Mouse (Mus musculus): ENCODE data around the gene Acbd4.

The Acbd4 gene

DNA sequence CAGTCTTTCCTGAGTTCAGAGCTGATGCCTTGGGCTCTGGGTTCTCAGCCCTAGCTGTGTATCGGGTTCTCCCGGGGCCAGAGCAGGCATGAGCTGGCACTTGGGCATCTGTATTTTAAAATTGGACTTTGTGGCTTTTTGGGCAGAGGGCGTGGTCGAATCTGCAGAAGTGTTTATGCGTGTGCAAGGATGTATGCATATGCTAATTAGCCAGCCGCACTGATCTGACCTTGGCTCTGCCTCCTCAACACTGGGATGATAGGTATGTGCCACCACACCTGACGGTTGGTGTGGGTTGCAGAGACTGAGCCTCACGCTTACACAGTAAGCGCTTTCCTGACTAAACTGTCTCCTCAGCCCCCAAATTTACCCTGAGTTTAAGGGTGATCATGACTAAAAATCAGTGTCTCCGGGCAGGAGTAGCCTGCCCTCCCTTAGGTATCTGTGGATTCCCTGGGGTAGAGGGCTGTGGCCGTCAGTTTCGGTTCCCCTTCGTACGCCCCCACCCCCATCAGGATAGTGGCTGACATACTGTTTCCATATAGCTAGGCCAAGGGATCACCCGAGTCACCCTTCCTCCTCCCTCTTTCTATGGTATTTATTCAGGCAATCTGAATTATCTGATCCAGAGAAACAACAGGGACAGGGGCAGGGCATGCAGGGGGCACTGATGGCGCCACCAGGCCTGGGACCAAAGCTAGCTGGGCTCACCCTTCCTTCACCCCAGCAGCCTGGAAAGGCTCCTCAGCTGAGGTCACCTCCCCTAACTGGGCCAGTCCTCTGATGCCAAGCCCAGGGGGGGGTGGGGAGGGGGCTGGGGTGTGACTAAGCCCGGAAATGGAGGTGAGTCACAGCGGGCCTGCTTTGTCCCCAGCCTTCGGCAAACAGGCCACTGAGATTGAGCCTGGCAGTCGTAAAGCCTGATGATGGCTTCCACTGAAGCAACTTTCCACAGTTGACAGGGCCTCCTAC is 7.3 kb upstream of the Acbd4 start:
- DNase-seq: no peak

DNA sequence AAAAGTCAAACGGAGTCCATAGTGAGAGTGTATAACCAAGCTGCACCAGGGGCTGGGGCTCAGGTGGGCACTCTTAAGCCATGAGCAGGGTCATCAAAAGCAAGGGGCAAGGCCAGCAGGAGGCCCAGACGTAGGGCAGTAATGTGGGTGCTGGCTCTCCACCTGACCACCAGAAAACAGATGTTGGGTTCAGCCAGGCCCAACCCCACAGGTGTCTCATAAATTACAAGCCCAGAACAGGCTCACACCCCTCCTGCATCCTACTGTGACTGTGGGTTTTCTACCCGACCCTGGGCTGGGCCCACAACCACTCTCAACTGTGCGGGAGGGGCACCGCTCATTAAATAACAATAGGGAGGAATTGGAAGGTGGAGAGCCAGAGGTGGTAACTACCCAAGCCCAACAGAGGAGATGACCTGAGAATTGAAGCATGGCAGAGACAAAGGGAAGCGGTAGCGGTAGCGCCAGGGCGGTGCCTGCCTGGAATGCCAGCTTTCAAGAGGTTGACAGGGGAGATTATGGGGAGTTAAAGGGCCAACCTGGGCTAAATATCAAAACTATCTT is 6.3 kb upstream of the Acbd4 start:
- DNase-seq: no peak

DNA sequence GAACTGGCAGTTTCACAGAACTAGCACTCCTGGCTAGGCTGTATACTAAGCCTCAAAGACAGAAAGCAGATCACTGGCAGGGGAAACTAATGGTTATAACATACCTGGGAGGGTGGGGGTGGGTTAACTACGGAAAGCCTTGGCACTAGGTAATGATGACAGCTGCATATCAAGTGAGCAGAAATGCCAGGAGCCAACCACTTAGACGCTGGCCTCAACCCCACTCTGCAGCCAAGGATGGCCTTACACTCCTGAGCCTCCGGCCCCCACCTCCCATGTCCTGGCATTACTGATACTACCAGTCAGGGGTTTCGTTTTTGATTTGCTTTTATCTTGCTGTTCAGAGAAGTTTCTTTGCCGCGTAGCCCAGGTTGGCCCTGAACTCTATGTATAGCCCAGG is 5.7 kb upstream of the Acbd4 start:
- no peak for DNase-seq

DNA sequence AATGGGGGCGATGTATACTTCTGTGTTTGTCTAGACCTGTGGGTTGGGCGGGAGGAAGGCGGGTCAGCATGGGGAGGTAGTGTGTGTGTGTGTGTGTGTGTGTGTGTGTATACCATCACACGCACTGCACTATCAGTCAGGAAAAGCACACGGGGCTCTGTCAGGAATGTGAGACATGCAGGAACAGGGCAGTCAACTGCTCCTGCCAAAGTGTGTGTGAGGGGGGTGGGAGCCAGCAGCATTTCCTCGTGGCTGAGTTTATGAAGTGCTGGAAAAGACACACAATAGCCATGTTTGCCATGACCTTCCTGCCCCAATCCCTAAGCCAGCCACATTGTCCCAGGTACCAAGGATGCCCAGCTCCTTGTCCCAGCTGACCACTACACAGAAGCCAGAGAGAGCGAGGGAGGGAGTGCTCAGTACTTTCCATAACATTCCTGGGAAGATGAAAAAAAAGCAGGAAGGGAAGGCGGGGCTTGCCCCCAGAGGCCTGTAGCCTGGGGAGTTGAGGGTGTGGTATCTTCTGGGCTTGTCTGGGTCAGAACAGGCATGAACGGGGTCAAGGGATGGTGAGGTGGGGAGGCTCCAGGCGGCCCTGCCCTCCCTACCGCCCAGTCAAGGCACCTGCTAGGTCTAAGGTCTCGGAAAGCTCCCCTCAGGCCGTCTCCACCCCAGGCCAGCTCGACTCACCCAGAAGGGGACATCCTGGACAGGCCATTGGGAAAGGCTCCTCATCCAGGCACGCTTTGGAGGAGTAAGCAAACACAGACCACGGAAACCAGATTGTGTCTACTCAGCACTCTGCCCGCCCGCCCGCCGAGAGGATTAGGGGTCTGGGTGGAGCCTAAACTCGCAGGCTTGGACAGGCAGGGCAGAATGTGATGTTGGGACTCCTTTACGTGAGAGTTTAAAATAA is 4.2 kb upstream of the Acbd4 start:
- DNase-seq: no peak

DNA sequence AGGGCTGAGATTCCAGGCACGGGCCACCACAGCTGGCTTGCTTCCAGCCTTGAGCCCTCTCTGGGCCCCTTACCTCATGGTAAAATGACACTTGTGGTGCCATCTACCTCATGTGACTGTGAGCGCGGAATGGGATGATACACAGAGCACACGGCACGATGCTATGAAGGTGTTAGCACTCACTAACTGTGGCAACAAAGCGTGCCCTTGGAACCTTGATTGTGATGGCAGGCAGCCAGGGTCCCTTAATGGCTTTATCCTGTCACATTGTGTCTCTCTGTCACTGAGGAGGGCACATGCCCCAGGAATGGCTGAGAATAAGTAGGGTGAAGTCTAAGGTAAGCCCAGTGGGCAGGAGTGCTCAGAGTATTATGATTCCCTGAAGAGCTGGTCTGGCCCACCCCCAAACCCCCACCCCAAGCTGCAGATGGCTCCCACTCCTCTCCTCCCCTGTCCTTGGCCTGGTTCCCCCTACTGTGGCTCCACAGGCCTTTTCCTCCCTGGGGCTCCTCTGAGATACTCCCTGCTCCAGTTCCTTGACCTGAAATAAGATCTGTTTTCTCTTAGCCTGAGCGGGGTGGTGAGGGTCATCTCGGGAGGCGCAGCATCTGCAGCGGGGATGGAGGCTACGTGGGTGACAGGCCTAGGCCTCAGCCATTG is 2.8 kb upstream of the Acbd4 start:
- DNase-seq: peak; percentile 17

DNA sequence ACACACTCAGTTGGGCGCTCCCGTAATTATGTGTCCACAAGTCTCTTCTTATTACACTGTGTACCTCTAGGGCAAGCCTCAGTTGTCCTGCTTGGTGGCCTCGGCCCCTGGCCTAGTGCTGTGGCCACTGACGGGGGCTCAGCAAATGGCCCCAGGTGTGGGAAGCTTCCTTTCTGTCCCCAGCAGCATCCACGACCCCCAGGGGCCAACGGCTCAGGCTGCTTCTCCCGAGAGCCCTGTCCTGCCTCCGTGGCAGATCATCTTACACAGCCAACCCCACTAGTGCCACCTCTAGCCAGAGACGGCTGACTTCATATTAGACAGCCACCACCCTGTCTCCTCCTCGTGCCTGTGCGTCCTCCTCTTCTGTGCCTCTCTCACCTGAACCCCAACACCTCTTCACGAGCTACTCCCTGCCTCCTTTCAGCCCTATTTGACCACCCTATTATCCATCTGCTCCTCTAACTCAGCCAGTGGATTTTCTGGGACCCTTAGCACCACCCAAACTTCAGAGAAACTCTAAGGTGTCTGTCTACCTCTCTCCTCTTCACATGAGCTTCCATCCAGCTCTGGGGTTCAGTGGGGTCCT is 2.0 kb upstream of the Acbd4 start:
- no peak for DNase-seq

DNA sequence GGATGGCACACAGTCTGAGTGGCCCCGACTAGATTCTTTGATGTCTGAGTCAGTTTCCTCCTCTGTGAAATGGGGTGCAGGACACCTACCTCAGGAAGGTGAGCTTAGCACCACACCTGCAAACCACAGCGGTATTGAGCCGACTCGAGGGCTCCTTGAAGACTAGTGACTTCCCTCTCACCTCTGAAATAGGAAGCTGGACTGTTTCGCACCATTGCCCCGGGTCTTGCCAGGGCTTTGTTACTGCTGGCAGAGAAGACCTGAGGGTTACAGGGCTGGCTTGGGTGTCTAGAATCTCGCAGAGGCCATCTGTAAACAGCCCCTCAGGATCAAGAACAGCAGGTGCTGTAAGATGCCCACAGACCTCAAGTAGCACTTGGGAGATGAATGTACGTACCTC is 1.1 kb upstream of the Acbd4 start:
- DNase-seq: no peak

DNA sequence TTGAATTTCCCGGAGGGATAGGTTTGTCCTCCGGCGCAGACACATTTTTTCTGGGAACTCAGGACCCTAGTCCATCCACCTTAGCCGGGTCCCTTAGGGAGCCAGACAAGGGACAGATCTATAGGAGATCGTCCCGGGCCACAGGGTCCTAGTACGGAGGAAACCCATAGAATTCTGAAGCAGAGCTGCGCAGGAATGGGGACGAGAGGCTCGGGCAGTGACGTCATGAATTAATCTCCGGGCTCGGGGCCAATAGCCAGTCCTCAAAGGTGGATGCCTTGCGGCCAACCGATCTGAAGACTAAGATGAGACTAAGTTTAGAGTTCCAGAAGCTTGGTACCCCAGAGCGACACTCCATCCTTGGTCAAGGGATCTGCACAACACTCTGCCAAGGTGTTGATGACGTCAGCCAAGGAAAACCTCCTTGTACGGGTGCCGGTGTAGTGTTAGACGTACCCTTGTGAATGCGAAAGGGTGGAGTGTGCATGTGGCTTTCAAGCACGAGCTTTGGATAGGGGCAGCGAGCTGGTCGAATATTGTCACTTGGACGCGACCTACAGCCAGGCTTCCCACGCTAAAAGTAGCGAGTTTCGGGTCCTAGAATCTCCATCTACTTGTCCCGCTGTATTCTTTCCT is 502 bp downstream of the Acbd4 start:
- peak; percentile 87 for DNase-seq

DNA sequence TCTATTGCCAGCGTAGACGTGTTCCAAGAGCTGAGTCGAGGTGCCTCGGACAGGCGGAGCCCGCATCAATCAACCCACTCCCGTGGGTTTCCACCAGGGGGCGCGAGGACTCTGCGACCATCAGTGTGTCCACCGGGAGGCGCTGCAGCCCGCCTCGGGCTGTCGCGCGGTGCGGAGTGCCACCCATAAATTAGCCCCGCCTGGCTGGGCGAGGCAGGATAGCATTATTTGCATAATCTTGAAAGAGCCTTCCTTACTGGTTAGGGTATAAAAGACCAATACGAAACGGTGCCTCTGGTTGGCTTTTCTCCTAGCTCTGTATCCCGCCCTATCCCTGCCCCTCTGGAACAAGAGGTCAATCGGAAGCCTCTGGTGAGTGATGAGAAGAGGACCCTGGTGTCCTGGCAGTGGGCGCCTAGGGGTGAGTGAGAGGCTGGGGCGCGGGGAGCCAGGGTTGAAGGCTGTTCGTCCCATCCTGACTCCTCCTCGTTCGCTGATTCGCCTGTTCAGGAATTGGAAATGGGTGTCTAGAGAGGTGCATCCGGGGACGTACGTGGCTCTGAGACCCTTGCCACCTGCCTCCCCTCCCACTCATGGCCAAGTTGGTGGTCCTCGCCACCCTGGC is 1.4 kb downstream of the Acbd4 start:
- peak; percentile 99 for DNase-seq

DNA sequence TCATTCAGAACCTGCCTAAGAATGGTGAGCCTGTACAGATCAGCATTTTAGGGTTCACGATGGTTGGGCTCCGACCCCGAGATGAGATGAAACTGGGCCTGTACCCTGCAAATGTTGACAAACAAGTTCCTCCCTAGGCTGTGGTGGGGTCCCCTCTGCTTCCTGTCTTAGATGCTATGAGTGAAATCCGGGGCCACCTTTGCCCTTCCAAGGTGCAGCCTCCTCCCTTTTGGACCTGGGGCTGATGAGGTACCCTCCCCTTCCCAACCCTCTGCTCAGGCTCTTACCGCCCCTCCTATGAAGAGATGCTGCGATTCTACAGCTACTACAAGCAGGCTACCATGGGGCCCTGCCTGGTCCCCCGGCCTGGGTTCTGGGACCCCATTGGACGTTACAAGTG is 2.1 kb downstream of the Acbd4 start:
- peak; percentile 70 for DNase-seq

DNA sequence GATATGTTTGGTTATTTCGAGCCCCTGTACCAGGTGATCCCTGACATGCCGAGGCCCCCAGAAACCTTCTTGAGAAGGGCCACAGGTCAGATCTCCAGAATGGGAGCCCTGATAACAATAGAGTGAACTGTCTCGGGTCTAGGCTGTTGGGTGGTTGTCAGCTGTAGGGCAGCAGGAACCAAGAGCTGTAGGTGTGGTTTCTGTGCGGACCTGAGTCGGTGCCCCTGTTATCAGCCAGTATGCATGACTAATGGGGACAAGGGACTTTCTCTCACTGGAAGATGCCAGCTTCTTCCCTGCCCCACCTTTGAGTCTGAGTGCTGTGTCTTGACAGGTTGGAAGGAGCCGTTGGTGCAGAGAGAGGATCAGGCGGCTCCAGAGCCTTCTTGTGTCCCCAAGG is 3.0 kb downstream of the Acbd4 start:
- no peak for DNase-seq

DNA sequence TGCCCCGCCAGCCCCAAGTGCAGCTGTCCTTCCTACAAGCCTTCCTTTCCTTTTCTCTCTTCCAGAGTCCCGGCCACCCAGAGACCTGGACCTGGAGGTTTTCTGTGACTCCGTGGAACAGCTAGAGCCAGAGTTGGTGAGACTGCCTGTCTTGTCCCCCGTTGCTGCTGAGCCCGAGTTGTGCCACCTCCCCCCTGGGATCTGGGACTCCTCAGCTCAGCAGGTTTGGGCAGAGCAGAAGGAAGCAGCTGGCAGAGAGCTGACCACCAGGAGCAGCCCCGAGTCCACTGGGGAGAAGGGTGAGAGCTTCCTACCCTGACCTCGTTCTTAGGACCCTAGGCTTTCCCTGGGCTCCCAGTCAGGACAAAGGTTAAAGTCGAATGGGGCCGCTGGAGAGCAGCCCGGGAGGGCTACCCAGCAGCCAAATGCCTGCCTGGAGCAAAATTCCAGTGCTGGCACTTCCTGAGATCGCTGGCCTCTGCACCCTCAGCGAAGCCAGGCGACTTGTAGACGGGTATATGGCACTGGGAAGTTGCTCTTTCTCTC is 3.8 kb downstream of the Acbd4 start:
- peak; percentile 93 for DNase-seq

DNA sequence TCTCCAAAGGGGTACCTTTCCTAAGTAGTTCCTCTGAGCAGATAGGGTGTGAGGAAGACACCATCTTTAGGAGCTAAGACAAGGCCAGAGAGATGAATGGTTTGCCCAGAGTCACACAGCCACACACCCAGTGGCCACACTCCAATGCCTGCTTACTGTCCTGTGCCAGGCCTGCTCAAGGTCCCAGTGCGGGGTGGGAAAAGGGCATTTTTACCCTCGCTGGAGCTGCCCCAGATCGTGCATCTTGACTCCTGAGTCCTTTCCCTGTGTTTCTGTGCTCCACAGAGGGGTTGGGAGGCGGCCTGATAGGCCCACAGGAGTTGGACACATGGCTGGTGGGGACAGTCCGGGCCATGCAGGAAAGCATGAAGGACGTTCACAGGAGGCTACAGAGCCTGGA is 4.3 kb downstream of the Acbd4 start:
- no peak for DNase-seq

DNA sequence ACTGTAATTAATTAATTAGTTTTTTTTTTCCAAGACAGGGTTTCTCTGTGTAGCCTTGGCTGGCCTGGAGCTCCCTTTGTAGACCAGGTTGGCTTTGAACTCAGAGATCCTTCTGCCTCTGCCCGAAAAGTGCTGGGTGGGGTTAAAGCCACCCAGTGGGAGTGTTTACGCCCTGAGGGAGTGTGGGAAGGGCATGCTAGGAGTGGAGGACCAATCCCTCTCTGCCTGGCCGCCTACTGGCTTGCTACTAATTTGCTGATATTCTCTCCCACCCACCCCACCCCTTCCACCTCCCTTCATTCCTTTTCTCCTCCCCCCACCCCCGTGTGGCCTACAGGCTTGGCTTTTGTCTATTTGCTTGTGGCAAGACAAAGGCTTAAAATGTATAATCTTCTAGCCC is 4.9 kb downstream of the Acbd4 start:
- DNase-seq: no peak

DNA sequence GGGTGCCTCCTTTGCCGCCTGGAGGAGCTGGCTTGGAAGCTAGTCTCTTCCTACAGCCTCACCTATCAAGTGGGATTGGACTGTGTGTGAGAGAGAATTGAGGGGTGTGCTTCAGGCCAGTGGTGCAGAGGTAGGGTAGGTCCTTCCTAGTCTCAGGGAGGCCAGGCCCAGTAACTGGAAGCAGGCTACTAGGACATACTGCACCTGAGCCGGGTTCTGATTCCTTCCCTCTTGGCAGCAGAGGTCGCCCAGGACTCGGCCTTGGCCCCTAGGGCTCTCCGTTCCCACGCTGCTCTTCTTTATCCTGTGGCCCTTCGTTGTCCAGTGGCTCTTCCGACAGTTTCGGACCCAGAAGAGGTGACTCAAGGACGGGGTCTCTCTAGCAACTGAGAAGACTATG is 9.8 kb downstream of the Acbd4 start:
- no peak for DNase-seq

DNA sequence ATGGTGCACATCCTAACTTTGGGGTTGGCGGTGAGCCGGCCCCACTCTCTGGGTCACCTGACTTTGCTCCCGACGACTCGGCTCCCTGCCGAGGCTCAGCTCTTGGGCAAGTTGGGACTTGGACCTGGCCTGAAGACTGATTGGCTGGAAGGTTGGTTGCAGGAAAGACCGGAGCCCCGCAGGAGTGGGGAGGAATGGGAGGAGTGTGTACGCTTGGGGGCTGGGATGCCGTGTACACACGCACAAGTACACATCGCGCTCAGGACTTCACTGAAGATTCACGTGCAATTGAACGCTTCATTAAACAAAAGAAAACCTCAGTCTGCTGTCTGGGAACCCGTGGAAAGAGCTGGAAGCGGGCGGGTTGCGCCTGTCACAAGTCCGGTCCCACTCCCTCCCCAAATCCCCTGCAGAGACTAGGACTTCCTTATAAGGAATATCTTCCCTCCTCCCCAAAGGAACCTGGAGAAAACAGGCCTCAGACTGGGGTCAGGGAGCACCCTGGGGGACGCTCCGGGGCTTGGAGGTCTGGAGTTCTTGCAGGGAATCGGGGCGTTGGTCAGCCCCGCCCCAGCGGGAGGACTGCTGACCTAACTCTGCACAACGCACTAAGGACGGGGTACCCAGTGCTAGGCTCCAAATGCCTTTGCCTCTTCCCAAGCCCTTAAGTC is 10.5 kb downstream of the Acbd4 start:
- peak; percentile 95 for DNase-seq

DNA sequence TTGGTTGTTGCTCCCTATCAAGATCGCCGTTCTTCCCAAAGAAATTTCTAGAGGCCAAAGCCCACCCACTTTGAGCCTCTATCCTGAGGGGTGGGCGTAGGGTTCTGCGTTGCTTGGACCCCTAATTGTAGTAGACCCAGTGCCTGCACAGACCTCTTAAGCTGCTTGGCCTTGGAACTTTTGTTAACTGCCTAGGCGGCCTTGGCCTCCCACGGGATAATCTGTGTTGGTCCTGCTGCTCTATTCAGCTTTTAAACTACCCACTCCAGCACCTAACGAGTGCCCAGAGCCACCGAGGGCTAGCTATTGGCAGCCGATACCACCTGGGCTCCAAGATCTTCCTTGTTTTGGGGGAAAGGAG is 11.1 kb downstream of the Acbd4 start:
- no peak for DNase-seq

DNA sequence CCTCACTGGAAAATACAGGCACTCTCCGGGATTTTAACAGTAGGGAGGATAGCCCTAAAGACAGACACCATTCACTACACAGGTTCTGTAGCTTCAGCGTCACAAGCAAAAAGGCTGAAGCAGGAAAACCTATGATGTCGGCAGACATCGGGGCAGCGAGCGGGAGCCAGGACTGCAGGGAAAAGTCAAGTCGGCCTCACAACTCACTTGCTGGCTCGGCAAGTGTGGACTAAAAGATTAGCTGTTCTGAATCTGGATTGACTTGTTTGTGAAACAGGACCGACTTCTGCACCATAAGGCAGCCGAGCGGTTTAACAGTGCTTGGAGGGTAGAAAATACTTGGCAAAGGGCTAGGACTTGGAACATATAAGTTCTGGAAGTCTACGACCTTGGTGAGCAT is 11.5 kb downstream of the Acbd4 start:
- no peak for DNase-seq

DNA sequence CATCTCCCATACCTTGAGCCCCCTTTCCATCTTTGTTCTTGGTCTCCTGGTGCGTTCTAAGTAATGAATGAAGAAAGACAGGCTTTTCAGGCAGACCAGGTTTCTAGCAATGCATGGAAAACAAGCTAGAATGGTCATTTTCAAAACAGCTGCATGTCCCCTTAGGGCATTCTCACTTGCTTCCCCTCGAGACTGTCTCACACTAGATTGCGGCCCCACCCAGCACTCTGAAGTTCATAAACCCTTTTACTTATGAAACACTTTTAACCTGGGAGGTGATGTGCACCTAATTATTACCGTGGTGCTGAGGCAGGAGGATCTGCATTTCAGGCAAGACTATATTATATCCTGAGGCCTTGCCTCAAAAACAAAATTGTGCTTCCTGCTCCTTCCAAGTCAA is 12.3 kb downstream of the Acbd4 start:
- DNase-seq: no peak

DNA sequence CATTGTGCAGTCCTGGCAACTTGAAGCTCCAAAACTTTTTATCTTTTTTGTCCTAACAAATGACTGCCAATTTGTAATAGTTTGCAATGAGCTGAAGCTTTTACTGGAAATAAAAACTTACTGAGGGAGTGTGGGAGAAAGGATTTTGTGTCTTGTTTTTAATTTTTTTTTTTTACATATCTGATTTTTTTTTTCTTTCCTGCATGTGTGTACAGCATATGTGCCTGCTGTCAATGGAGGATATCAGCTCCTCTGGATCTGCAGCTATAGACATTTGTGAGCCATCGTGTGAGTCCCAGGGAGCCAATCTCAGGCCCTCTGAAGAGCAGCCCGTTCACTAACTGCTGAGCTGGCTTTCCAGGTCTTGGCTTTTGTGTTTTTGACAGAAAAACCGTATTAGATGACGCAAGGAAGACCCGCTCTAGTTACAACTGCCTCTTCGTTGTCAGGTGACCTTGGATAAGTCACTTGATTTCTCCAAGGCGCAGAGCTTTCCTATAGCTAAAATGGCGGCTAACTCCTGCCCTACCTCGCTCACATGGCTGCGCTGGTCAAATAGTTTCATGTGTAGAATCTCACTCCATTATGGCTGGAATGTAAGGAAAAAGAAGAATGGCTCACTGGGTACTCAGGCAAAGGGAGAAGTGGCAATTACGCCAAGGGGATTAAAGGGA is 12.9 kb downstream of the Acbd4 start:
- no peak for DNase-seq
